Mouse (Mus musculus) liver, adult 2 months (tissue): ENCODE results near the gene Myl3.

Experiments used
- CTCF ChIP-seq: fragments of 200-500 bp; IDR thresholded peaks from 2 replicates; pipeline ENCODE4 v1.5.1; 2011; ENCODE audit warnings: low read depth, low read length, control low read depth
- POLR2A ChIP-seq: fragments of 200-500 bp; IDR thresholded peaks from 2 replicates; pipeline ENCODE4 v1.6.1; 2011; ENCODE audit warnings: low read length, control low read depth; ENCODE audit not compliant: insufficient read depth; ENCODE audit errors: extremely low read depth

- TF ChIP-seq POLR2A = no peak
- TF ChIP-seq CTCF = no peak
Observed at GRCm38 (mm10) chr9:110697465-110697864, 44.2 kb upstream of the Myl3 start.
